Mouse (Mus musculus) testis, adult 10 weeks (tissue): ENCODE measurements around the gene Gm9733. TPM values are rescaled to one million over a fixed set of nuclear protein-coding genes. Genes with fewer than 3 reads are reported as not detected.

Source experiments
- polyA plus RNA-seq: library from polyadenylated mRNA; stranded (reverse); fragments of 350-450 nt; fragmentation: Illumina TruSeq; extraction: RNeasy Lipid Tissue Mini Kit (QIAGEN cat#74804); gene quantifications from one replicate; pipeline ENCODE4 v1.2.3, GENCODE M21; 2014; ENCODE audit warnings: low read depth, low replicate concordance

Gene Gm9733
- not detected for polyA plus RNA-seq

DNA sequence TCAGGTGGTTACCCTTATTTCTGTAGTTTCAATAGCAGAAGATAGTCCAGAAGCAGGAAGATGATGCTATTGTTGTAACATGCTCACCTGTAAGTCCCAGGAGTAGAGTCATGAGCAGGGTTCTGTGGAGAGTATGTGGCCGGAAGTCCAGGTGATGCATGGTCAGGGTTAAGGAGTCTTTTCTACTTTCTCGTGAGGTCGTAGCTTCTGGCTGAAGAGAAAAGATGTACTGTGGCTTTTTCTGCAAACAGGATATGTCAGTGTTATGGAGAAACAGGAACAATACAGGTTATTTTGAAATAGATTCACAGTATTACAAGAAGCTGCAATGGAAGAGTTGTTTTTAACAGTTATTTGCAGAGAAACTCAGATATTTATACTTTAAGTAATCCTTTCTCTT lies at the start of gene Gm9733:
Gene Gm9733, minus strand, starts transcription at position 240 of the 400 bp plus-strand sequence.

Other genes starting within 250 kb of the Gm9733 start
- 0.90 TPM for gene Sirpb1a, start 94.2 kb upstream of the Gm9733 start, polyA plus RNA-seq
- 8.5 TPM for gene Sirpb1b, start 242.8 kb upstream of the Gm9733 start, polyA plus RNA-seq